Mouse (Mus musculus) intestine, embryonic 15.5 days (tissue): ENCODE data around the gene Plk2. TPM values are rescaled to one million over a fixed set of nuclear protein-coding genes. Genes with fewer than 3 reads are reported as not detected.
"Not testable (repeated sequence)": the region's sequence is repeated elsewhere in the genome, so short reads cannot be mapped to it uniquely, and the experiment has no call there.

Experiments
- ATAC-seq: fragments of 200-750 bp; cut with Nextera tagmentation; 2 replicates; pipeline ENCODE4 v1.8.0; 2017; ENCODE audit warnings: moderate TSS enrichment, moderate library complexity
- H3K27ac ChIP-seq: fragments of 300-500 bp; sonication (generic); 2 replicates; pipeline ENCODE4 v1.5.1; 2015; ENCODE audit warnings: mild to moderate bottlenecking, inconsistent platforms
- H3K27me3 ChIP-seq: fragments of 300-500 bp; sonication (generic); replicated peaks from 2 replicates; pipeline ENCODE4 v1.6.1; 2015; ENCODE audit warnings: inconsistent platforms
- H3K36me3 ChIP-seq: fragments of 300-500 bp; sonication (generic); 2 replicates; pipeline ENCODE4 v1.6.1; 2015; ENCODE audit warnings: inconsistent platforms
- H3K4me1 ChIP-seq: fragments of 300-500 bp; sonication (generic); replicated peaks from 2 replicates; pipeline ENCODE4 v1.6.1; 2015; ENCODE audit warnings: inconsistent platforms
- H3K4me2 ChIP-seq: fragments of 300-500 bp; sonication (generic); replicated peaks from 2 replicates; pipeline ENCODE4 v1.6.1; 2015; ENCODE audit warnings: mild to moderate bottlenecking, inconsistent platforms
- H3K4me3 ChIP-seq: fragments of 300-500 bp; sonication (generic); replicated peaks from 2 replicates; pipeline ENCODE4 v1.5.1; 2015; ENCODE audit warnings: inconsistent platforms
- H3K9ac ChIP-seq: fragments of 300-500 bp; sonication (generic); 2 replicates; pipeline ENCODE4 v1.6.1; 2015; ENCODE audit warnings: inconsistent platforms
- H3K9me3 ChIP-seq: fragments of 300-500 bp; sonication (generic); 2 replicates; pipeline ENCODE4 v1.6.1; 2016; ENCODE audit warnings: inconsistent platforms
- WGBS: fragments of 180-500 bp; shearing (Covaris S2); methylation state at CpG from one replicate; pipeline ENCODE4 v1.1.7; 2015; 5-methylcytosine and 5-hydroxymethylcytosine counted together
- polyA plus RNA-seq: library from polyadenylated mRNA; unstranded; fragments of >200 nt; fragmentation: Nextera tagmentation; extraction: Ambion mirVana; gene quantifications from 2 replicates; pipeline ENCODE4 v1.2.1, GENCODE M21; 2015

Gene Plk2
- polyA plus RNA-seq, 1 experiment from 2014 or later: 72.1 TPM

DNA sequence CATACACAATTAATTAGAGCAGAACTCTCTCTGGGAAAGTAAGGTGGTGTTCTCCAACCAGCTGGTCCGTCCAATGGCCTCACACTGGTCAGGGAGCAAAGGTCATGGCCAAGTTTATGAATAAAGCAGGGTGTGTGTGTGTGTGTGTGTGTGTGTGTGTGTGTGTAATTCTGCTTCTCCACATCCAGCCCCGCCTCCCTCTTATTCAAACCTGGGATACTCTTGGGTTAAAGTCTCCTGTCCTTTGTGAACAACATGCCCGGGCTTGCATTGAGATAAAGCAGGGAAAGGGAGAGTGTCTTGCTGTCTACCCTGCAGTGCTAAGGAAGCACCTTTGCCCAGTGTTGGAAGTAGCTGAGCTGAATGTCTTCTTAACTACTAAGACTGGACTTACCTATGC, 2.2 kb upstream of the Plk2 start:
- 37% methylated on average over 3 of the region's 3 CpGs for WGBS
- Histone ChIP-seq H3K27ac (no peak overlapping the region), H3K27me3 (no peaks in the 10 kb centered on the region), H3K4me3 (no peak overlapping the region), H3K9ac (no peak overlapping the region), H3K4me2 (no peak overlapping the region), H3K9me3 (no peaks in the 10 kb centered on the region), H3K4me1 (0 out of 2 replicates have a peak, but pooled peaks cover 2% of the 10 kb centered on the region), H3K36me3 (peaks cover under 1% of the 10 kb centered on the region; the same call in 1 of the 2 replicates)
- ATAC-seq: no peak

- under 1% methylated on average over 39 of the region's 41 CpGs for WGBS
- Histone ChIP-seq H3K4me2 (peak overlapping the region; percentile 99), H3K27ac (peak overlapping the region; percentile 84), H3K27me3 (no peaks in the 10 kb centered on the region), H3K36me3 (peaks cover 17% of the 10 kb centered on the region), H3K9ac (peak overlapping the region; percentile 67), H3K4me3 (peak overlapping the region; percentile 68), H3K9me3 (no peaks in the 10 kb centered on the region), H3K4me1 (0 out of 2 replicates have a peak, but pooled peaks cover 2% of the 10 kb centered on the region)
- ATAC-seq: peak; percentile 43
Observed at GRCm38 (mm10) chr13:110395179-110395794, 441 bp downstream of the Plk2 start.

- Histone ChIP-seq H3K9me3 (no peaks in the 10 kb centered on the region), H3K27ac (no peak overlapping the region), H3K36me3 (peaks cover 17% of the 10 kb centered on the region), H3K4me1 (0 out of 2 replicates have a peak, but pooled peaks cover 2% of the 10 kb centered on the region), H3K9ac (peak overlapping the region; percentile 67), H3K4me2 (peak overlapping the region; percentile 99), H3K27me3 (no peaks in the 10 kb centered on the region), H3K4me3 (peak overlapping the region; percentile 68)
- no peak for ATAC-seq
- 6% methylated on average over 21 of the region's 21 CpGs for WGBS
Observed at GRCm38 (mm10) chr13:110395916-110396685, 1.3 kb downstream of the Plk2 start.

- Histone ChIP-seq H3K9me3 (no peaks in the 10 kb centered on the region), H3K4me2 (no peak overlapping the region; the same call in 1 of the 2 replicates), H3K4me3 (peak overlapping the region; percentile 13; the same call in 1 of the 2 replicates), H3K9ac (no peak overlapping the region), H3K27me3 (no peaks in the 10 kb centered on the region), H3K36me3 (peaks cover 17% of the 10 kb centered on the region), H3K4me1 (0 out of 2 replicates have a peak, but pooled peaks cover 2% of the 10 kb centered on the region), H3K27ac (no peak overlapping the region)
- WGBS: 81% methylated on average over 8 of the region's 8 CpGs
- ATAC-seq: no peak
Observed at GRCm38 (mm10) chr13:110397750-110398149, 2.9 kb downstream of the Plk2 start.

- H3K9me3 ChIP-seq: no peaks in the 10 kb centered on the region
- peaks cover 17% of the 10 kb centered on the region for H3K36me3 ChIP-seq
- no peak overlapping the region for H3K27ac ChIP-seq
- peak overlapping the region; percentile 28 for H3K4me2 ChIP-seq
- H3K27me3 ChIP-seq: no peaks in the 10 kb centered on the region
- ATAC-seq: no peak
- H3K4me3 ChIP-seq: peak overlapping the region; percentile 6
- no peak overlapping the region for H3K9ac ChIP-seq
- H3K4me1 ChIP-seq: 0 out of 2 replicates have a peak, but pooled peaks cover 2% of the 10 kb centered on the region
- WGBS: 71% methylated on average over 24 of the region's 24 CpGs
Observed at GRCm38 (mm10) chr13:110398513-110399270, 3.8 kb downstream of the Plk2 start.

DNA sequence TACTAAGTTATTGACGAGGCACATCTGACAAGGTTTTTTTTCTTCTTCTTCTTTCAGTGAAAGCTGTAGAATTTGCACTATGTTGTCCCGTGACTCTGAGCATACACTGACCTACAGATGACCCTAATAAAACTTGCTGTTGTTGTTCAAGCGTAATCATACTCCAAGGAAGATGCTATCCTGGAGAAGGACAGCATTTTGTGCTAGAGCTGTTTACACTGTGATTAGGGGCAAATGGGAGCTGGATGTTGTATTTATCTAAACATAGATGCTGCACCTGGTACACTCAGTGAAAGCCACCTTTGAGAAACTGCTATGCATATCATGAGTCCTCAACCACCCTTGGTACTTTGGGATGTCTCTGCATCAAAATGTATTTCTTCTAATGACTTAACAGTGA, 6.6 kb downstream of the Plk2 start:
- ATAC-seq: no peak
- H3K27ac ChIP-seq: no peak overlapping the region
- no peak overlapping the region for H3K4me3 ChIP-seq
- peaks cover 17% of the 10 kb centered on the region for H3K36me3 ChIP-seq
- no peaks in the 10 kb centered on the region for H3K27me3 ChIP-seq
- H3K4me1 ChIP-seq: 0 out of 2 replicates have a peak, but pooled peaks cover 2% of the 10 kb centered on the region
- 61% methylated on average over 3 of the region's 3 CpGs for WGBS
- no peak overlapping the region for H3K9ac ChIP-seq
- H3K4me2 ChIP-seq: no peak overlapping the region
- H3K9me3 ChIP-seq: no peaks in the 10 kb centered on the region

- 86% methylated on average over 2 of the region's 2 CpGs for WGBS
- no peak overlapping the region for H3K4me3 ChIP-seq
- ATAC-seq: no peak
Observed at GRCm38 (mm10) chr13:110401877-110402276, 7.0 kb downstream of the Plk2 start.

GRCm38 (mm10) chr13:110404059-110404458, 9.2 kb downstream of the Plk2 start:
- Histone ChIP-seq H3K4me1 (no peaks in the 10 kb centered on the region), H3K9ac (no peak overlapping the region), H3K4me2 (no peak overlapping the region), H3K4me3 (no peak overlapping the region), H3K36me3 (peaks cover 5% of the 10 kb centered on the region), H3K9me3 (no peaks in the 10 kb centered on the region), H3K27me3 (no peaks in the 10 kb centered on the region), H3K27ac (no peak overlapping the region)
- WGBS: 79% methylated on average over 8 of the region's 8 CpGs
- ATAC-seq: no peak

More at GRCm38 (mm10) chr13:110401877-110402276, 7.0 kb downstream of the Plk2 start:
- Histone ChIP-seq H3K9ac (no peak overlapping the region), H3K36me3 (peaks cover 17% of the 10 kb centered on the region), H3K4me2 (no peak overlapping the region), H3K27ac (no peak overlapping the region), H3K9me3 (no peaks in the 10 kb centered on the region), H3K27me3 (no peaks in the 10 kb centered on the region), H3K4me1 (no peaks in the 10 kb centered on the region)

GRCm38 (mm10) chr13:110404686-110405085, 9.8 kb downstream of the Plk2 start:
- H3K4me1 ChIP-seq, H3K27me3 ChIP-seq, ATAC-seq, H3K4me2 ChIP-seq, H3K27ac ChIP-seq, H3K9ac ChIP-seq, H3K36me3 ChIP-seq, H3K4me3 ChIP-seq, H3K9me3 ChIP-seq: not testable (repeated sequence)
- 87% methylated on average over 5 of the region's 5 CpGs for WGBS

DNA sequence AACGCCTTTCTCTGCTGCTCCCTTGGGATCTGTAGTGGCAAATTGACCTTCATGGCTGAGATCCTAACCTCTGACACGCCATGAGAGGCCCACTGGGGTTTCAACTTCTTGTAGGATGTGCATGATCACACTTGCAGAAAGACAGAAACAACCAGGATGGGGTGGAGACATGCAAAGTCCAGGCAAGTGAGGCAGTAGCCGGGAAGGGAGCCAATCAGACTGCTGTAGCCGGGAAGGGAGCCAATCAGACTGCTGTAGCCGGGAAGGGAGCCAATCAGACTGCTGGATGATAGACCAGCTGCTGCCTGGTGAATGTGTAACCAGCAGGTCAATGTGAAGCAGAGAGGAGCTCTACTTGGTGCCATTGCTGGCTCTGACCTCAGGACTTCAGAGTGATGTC, 11.3 kb downstream of the Plk2 start:
- peak; percentile 59; the same call in 1 of the 2 replicates for ATAC-seq
- H3K4me1 ChIP-seq: no peaks in the 10 kb centered on the region
- H3K27me3 ChIP-seq: no peaks in the 10 kb centered on the region
- no peaks in the 10 kb centered on the region for H3K9me3 ChIP-seq
- H3K9ac ChIP-seq: no peak overlapping the region
- no peak overlapping the region for H3K4me2 ChIP-seq
- no peak overlapping the region for H3K4me3 ChIP-seq
- no peaks in the 10 kb centered on the region for H3K36me3 ChIP-seq
- H3K27ac ChIP-seq: no peak overlapping the region
- 89% methylated on average over 5 of the region's 5 CpGs for WGBS

- no peak overlapping the region for H3K4me3 ChIP-seq
- H3K4me2 ChIP-seq: no peak overlapping the region
- peak; percentile 85 for ATAC-seq
- H3K36me3 ChIP-seq: no peaks in the 10 kb centered on the region
- 54% methylated on average over 12 of the region's 12 CpGs for WGBS
- no peaks in the 10 kb centered on the region for H3K27me3 ChIP-seq
- H3K9ac ChIP-seq: no peak overlapping the region
- H3K27ac ChIP-seq: peak overlapping the region; percentile 44; the same call in 1 of the 2 replicates
- no peaks in the 10 kb centered on the region for H3K4me1 ChIP-seq
- H3K9me3 ChIP-seq: no peaks in the 10 kb centered on the region
Observed at GRCm38 (mm10) chr13:110412572-110413209, 17.8 kb downstream of the Plk2 start.

- WGBS: 65% methylated on average over 5 of the region's 5 CpGs
- H3K9ac ChIP-seq: no peak overlapping the region
- H3K9me3 ChIP-seq: no peaks in the 10 kb centered on the region
- no peaks in the 10 kb centered on the region for H3K4me1 ChIP-seq
- H3K4me2 ChIP-seq: no peak overlapping the region
- no peak for ATAC-seq
- H3K36me3 ChIP-seq: no peaks in the 10 kb centered on the region
- no peaks in the 10 kb centered on the region for H3K27me3 ChIP-seq
- no peak overlapping the region for H3K4me3 ChIP-seq
- H3K27ac ChIP-seq: no peak overlapping the region
Observed at GRCm38 (mm10) chr13:110418656-110419055, 23.8 kb downstream of the Plk2 start.
